ENCODE assay signal across 8 mouse cellular contexts in genomic region chr7:27329326-27329947, GRCm38 (mm10). TPM values are rescaled to one million over a fixed set of nuclear protein-coding genes. Genes with fewer than 3 reads are reported as not detected.
A peak's percentile ranks its signal among the peaks of the same experiment; 100 is the strongest.
DNase-seq lines count a peak whose midpoint lies in the region; ATAC-seq and TF ChIP-seq lines count a peak whose summit lies in the region.

No protein-coding gene starts in this region.

- H3K27ac ChIP-seq in CH12.LX (ENCODE audit: insufficient read depth, low read depth), result 0 out of 2 replicates have a peak overlapping the region, but pooled peaks have one; percentile 18
- H3K27ac ChIP-seq in forebrain, embryonic 14.5 days (ENCODE audit: low read depth, low read length), result no peak overlapping the region
- H3K27ac ChIP-seq in layer of hippocampus, adult 2 months, result no peak overlapping the region
- no peak overlapping the region; the same call in 1 of the 2 replicates for H3K27ac ChIP-seq in lung, embryonic 16.5 days (ENCODE audit: low read length)
- H3K27ac ChIP-seq in olfactory bulb, adult 2 months (ENCODE audit: insufficient read depth, low read depth, low read length), result no peak overlapping the region

- DNase-seq in CH12.LX (ENCODE audit: extremely low read depth), result peak; percentile 81
- peak; percentile 81 for DNase-seq in brain, embryonic 14.5 days (ENCODE audit: low read depth)
- DNase-seq in forebrain, embryonic 14.5 days (ENCODE audit: low spot score), result peak; percentile 84
- peak; percentile 90 for DNase-seq in heart, postnatal 4 days
- peak; percentile 66 to 82 for DNase-seq in layer of hippocampus, adult 2 months (ENCODE audit: low spot score in 2 of 2)
- DNase-seq in thymus, postnatal 10 days (ENCODE audit: low spot score in 2 of 2), result peak; percentile 76 to 94

- H3K9ac ChIP-seq in CH12.LX (ENCODE audit: insufficient read depth, low read depth), result peak overlapping the region; percentile 8; the same call in 1 of the 2 replicates
- no peak overlapping the region for H3K9ac ChIP-seq in forebrain, embryonic 14.5 days (ENCODE audit: low read length)
- H3K9ac ChIP-seq in lung, embryonic 16.5 days (ENCODE audit: low read length), result peak overlapping the region; percentile 64

- dilution Hi-C loops in CH12.LX (cut with MboI; ENCODE audit: extremely low pct_ligation_motif_present, extremely low pct_unique_long_range_greater_than_20kb, low sequenced_read_pairs), result no loop called here

- peak; percentile 61 for TF ChIP-seq RAD21 in CH12.LX (IDR thresholded peaks at IDR 0.05; ENCODE audit: low read depth, low read length)

- peaks cover 4 to 37% of the 10 kb centered on the region in 2 experiments for H3K4me1 ChIP-seq in CH12.LX (ENCODE audit: control insufficient read depth in 1 of 2, insufficient read depth in 2 of 2)
- H3K4me1 ChIP-seq in forebrain, embryonic 14.5 days (ENCODE audit: control insufficient read depth, insufficient read depth, low read length), result peaks cover 14% of the 10 kb centered on the region
- H3K4me1 ChIP-seq in lung, embryonic 16.5 days (replicated peaks; ENCODE audit: control insufficient read depth, insufficient read depth, low read length), result peaks cover 50% of the 10 kb centered on the region
- H3K4me1 ChIP-seq in olfactory bulb, adult 2 months (ENCODE audit: control insufficient read depth, insufficient read depth, low read length), result peaks cover 53% of the 10 kb centered on the region

- H3K36me3 ChIP-seq in CH12.LX (replicated peaks in 1 of 2; ENCODE audit: control insufficient read depth in 1 of 2, insufficient read depth in 1 of 2, low read length in 1 of 2), result no peaks in the 10 kb centered on the region
- 0 out of 2 replicates have a peak, but pooled peaks cover 2% of the 10 kb centered on the region for H3K36me3 ChIP-seq in forebrain, embryonic 14.5 days (ENCODE audit: control insufficient read depth, insufficient read depth, low read length)
- H3K36me3 ChIP-seq in lung, embryonic 16.5 days (ENCODE audit: control insufficient read depth, insufficient read depth, low read length), result 0 out of 2 replicates have a peak, but pooled peaks cover 5% of the 10 kb centered on the region

- WGBS in forebrain, embryonic 14.5 days, result 5% methylated on average over 45 of the region's 45 CpGs
- 4% methylated on average over 45 of the region's 45 CpGs for WGBS in lung, embryonic 16.5 days
- WGBS in olfactory bulb, adult 2 months, result 12% methylated on average over 45 of the region's 45 CpGs

- H3K4me2 ChIP-seq in CH12.LX (ENCODE audit: insufficient read depth, low read depth, poor library complexity, severe bottlenecking), result peak overlapping the region; percentile 79
- H3K4me2 ChIP-seq in forebrain, embryonic 14.5 days (ENCODE audit: low read length), result peak overlapping the region; percentile 45; the same call in 1 of the 2 replicates
- H3K4me2 ChIP-seq in lung, embryonic 16.5 days (ENCODE audit: low read depth, low read length), result peak overlapping the region; percentile 94

- in situ Hi-C loops in CH12.LX (cut with MboI; ENCODE audit: low pct_ligation_motif_present, low pct_unique_long_range_greater_than_20kb, low sequenced_read_pairs), result no loop called here

- TF ChIP-seq CTCF in CH12.LX (conservative IDR thresholded peaks at IDR 0.05 in 1 of 2, IDR thresholded peaks at IDR 0.05 in 1 of 2; ENCODE audit: low read depth in 2 of 2, low read length in 2 of 2), result peak; percentile 29 to 86
- TF ChIP-seq CTCF in brain, embryonic 14.5 days (IDR thresholded peaks at IDR 0.05; ENCODE audit: borderline replicate concordance, extremely low read depth, insufficient read depth, insufficient read length), result peak; percentile 79
- peak; percentile 87 for TF ChIP-seq CTCF in layer of hippocampus, adult 2 months (conservative IDR thresholded peaks at IDR 0.05)
- TF ChIP-seq CTCF in olfactory bulb, adult 2 months (IDR thresholded peaks at IDR 0.05; ENCODE audit: insufficient read depth, low read depth, low read length), result peak; percentile 54

- TF ChIP-seq EP300 in CH12.LX (IDR thresholded peaks at IDR 0.05; ENCODE audit: low read length), result no peak

- ATAC-seq in forebrain, embryonic 14.5 days, result peak; percentile 41
- peak; percentile 4 for ATAC-seq in lung, embryonic 16.5 days (ENCODE audit: low read depth)

- TF ChIP-seq POLR2A in CH12.LX (IDR thresholded peaks at IDR 0.05; ENCODE audit: low read depth, low read length), result peak; percentile 46; the same call in 1 of the 2 replicates
- no peak for TF ChIP-seq POLR2A in brain, embryonic 14.5 days (IDR thresholded peaks at IDR 0.05; ENCODE audit: borderline replicate concordance, extremely low read depth, insufficient read depth, insufficient read length, poor library complexity, severe bottlenecking)
- TF ChIP-seq POLR2A in olfactory bulb, adult 2 months (IDR thresholded peaks at IDR 0.05; ENCODE audit: insufficient read depth, low read depth, low read length), result no peak

- H3K27me3 ChIP-seq in CH12.LX (replicated peaks), result peaks cover 27% of the 10 kb centered on the region
- H3K27me3 ChIP-seq in forebrain, embryonic 14.5 days (replicated peaks; ENCODE audit: control insufficient read depth, insufficient read depth, low read length), result peaks cover 86% of the 10 kb centered on the region
- peaks cover 29% of the 10 kb centered on the region for H3K27me3 ChIP-seq in lung, embryonic 16.5 days (ENCODE audit: control insufficient read depth, insufficient read depth, low read depth, low read length)

- H3K79me2 ChIP-seq in CH12.LX (replicated peaks; ENCODE audit: control insufficient read depth, extremely low read depth, insufficient read depth, poor library complexity, severe bottlenecking), result no peaks in the 10 kb centered on the region

- no peaks in the 10 kb centered on the region for H3K9me3 ChIP-seq in CH12.LX (replicated peaks; ENCODE audit: low read length)
- H3K9me3 ChIP-seq in forebrain, embryonic 14.5 days (replicated peaks; ENCODE audit: control insufficient read depth, low read length), result no peaks in the 10 kb centered on the region
- H3K9me3 ChIP-seq in lung, embryonic 16.5 days (ENCODE audit: control insufficient read depth, low read length), result no peaks in the 10 kb centered on the region

- H3K4me3 ChIP-seq in CH12.LX (replicated peaks in 1 of 3; ENCODE audit: low read depth in 2 of 3, low read length in 2 of 3, poor library complexity in 1 of 3), result peak overlapping the region; percentile 16 to 45 (median 34)
- peak overlapping the region; percentile 13; the same call in 1 of the 2 replicates for H3K4me3 ChIP-seq in forebrain, embryonic 14.5 days (ENCODE audit: low read depth, low read length)
- H3K4me3 ChIP-seq in layer of hippocampus, adult 2 months, result peak overlapping the region; percentile 39
- peak overlapping the region; percentile 73 for H3K4me3 ChIP-seq in lung, embryonic 16.5 days (ENCODE audit: low read length)
- peak overlapping the region; percentile 13; the same call in 1 of the 2 replicates for H3K4me3 ChIP-seq in olfactory bulb, adult 2 months (ENCODE audit: insufficient read depth, low read depth, low read length)

TF ChIP-seq in CH12.LX, 34 proteins besides CTCF, POLR2A, EP300 and RAD21 (continues in another document):
- TF ChIP-seq E2F4 (IDR thresholded peaks at IDR 0.05; ENCODE audit: insufficient replicate concordance, low read depth, low read length) (no peak), TBP (conservative IDR thresholded peaks at IDR 0.05; ENCODE audit: low read depth, low read length) (0 out of 2 replicates have a peak, but pooled peaks have one; percentile 33), ELF1 (IDR thresholded peaks at IDR 0.05; ENCODE audit: low read depth, low read length) (peak; percentile 64), USF2 (conservative IDR thresholded peaks at IDR 0.05; ENCODE audit: low read depth, low read length) (no peak), HCFC1 (IDR thresholded peaks at IDR 0.05; ENCODE audit: low read depth, low read length) (peak; percentile 36; the same call in 1 of the 2 replicates), BHLHE40 (IDR thresholded peaks at IDR 0.05; ENCODE audit: low read depth, low read length) (peak; percentile 63), NRF1 (IDR thresholded peaks at IDR 0.05; ENCODE audit: low read depth, low read length) (no peak), ZNF384 (IDR thresholded peaks at IDR 0.05; ENCODE audit: low read depth, low read length) (no peak), CHD1 (IDR thresholded peaks at IDR 0.05; ENCODE audit: low read depth, low read length) (no peak)

RNA-seq across cellular contexts. Expression of gene Ltbp4, which starts 8.1 kb away (rescaled TPM):
- total RNA-seq in CH12.LX (2012; rRNA removed) (1.8 and 2.6 TPM in 2 replicates), CH12.LX (2014; rRNA removed) (0.16 and 0.43 TPM in 2 replicates)
- polyA plus RNA-seq in CH12.LX (2012; ENCODE audit: insufficient read length, low read depth), result 1.2 and 1.5 TPM in 2 replicates
- 24.3 and 24.4 TPM in 2 replicates for polyA plus RNA-seq in brain, embryonic 14.5 days (2012; rRNA removed)
- 8.0 and 11.0 TPM in 2 replicates for polyA plus RNA-seq in forebrain, embryonic 14.5 days (2014; fragmentation: Nextera tagmentation; extraction: Ambion mirVana)
- total RNA-seq in heart, postnatal 4 days (2021), result 100 to 1,000 TPM; 238 to 255 TPM
- 10 to 100 TPM; 54.5 to 54.8 TPM for total RNA-seq in layer of hippocampus, adult 2 months (2021)
- 107 and 127 TPM in 2 replicates for polyA plus RNA-seq in lung, embryonic 16.5 days (2015; fragmentation: Nextera tagmentation; extraction: Ambion mirVana)
- not detected in 2 replicates for polyA plus RNA-seq in olfactory bulb, adult 2 months (2012; ENCODE audit: insufficient read depth, insufficient read length, low replicate concordance, missing spikeins)

RNA-seq across cellular contexts. Expression of gene Shkbp1, which starts 26.4 kb away (rescaled TPM):
- total RNA-seq in CH12.LX (2012; rRNA removed) (26.2 and 30.8 TPM in 2 replicates), CH12.LX (2014; rRNA removed) (17.7 and 23.3 TPM in 2 replicates)
- polyA plus RNA-seq in CH12.LX (2012; ENCODE audit: insufficient read length, low read depth), result 50.0 and 62.8 TPM in 2 replicates
- 142 and 232 TPM in 2 replicates for polyA plus RNA-seq in brain, embryonic 14.5 days (2012; rRNA removed)
- polyA plus RNA-seq in forebrain, embryonic 14.5 days (2014; fragmentation: Nextera tagmentation; extraction: Ambion mirVana), result 52.4 and 66.4 TPM in 2 replicates
- total RNA-seq in heart, postnatal 4 days (2021), result 10 to 100 TPM; 18.4 to 19.8 TPM
- total RNA-seq in layer of hippocampus, adult 2 months (2021), result 10 to 100 TPM; 29.4 to 42.9 TPM
- 43.6 and 46.2 TPM in 2 replicates for polyA plus RNA-seq in lung, embryonic 16.5 days (2015; fragmentation: Nextera tagmentation; extraction: Ambion mirVana)
- not detected in 2 replicates for polyA plus RNA-seq in olfactory bulb, adult 2 months (2012; ENCODE audit: insufficient read depth, insufficient read length, low replicate concordance, missing spikeins)

RNA-seq across cellular contexts. Expression of gene Gm20479, which starts 27.8 kb away (rescaled TPM):
- total RNA-seq in CH12.LX (2012; rRNA removed) (1.3 and 1.9 TPM in 2 replicates), CH12.LX (2014; rRNA removed) (0.95 and 2.2 TPM in 2 replicates)
- polyA plus RNA-seq in CH12.LX (2012; ENCODE audit: insufficient read length, low read depth), result 1.2 and 2.8 TPM in 2 replicates
- polyA plus RNA-seq in brain, embryonic 14.5 days (2012; rRNA removed), result 0.20 TPM in 1 of 2 replicates, not detected in the other
- polyA plus RNA-seq in forebrain, embryonic 14.5 days (2014; fragmentation: Nextera tagmentation; extraction: Ambion mirVana), result 0.38 TPM in 1 of 2 replicates, not detected in the other
- 1 to 10 TPM in 1 of 2 experiments, not detected in 1; 3.7 TPM for total RNA-seq in heart, postnatal 4 days (2021)
- total RNA-seq in layer of hippocampus, adult 2 months (2021), result not detected
- polyA plus RNA-seq in lung, embryonic 16.5 days (2015; fragmentation: Nextera tagmentation; extraction: Ambion mirVana), result 0.52 and 1.1 TPM in 2 replicates
- polyA plus RNA-seq in olfactory bulb, adult 2 months (2012; ENCODE audit: insufficient read depth, insufficient read length, low replicate concordance, missing spikeins), result not detected in 2 replicates

Comparison
In these comparisons a context has a peak if more than half of its experiments do, and no peak if none do; other contexts are left out.
1. H3K4me3 ChIP-seq: peak in every context shown above with its lines; median percentile 73 in lung, embryonic 16.5 days; 39 in layer of hippocampus, adult 2 months; 34 in CH12.LX; 13 in forebrain, embryonic 14.5 days; 13 in olfactory bulb, adult 2 months.
2. RNA of gene Shkbp1, which starts 26.4 kb away (polyA plus RNA-seq): 142 to 232 TPM in brain, embryonic 14.5 days, 50.0 to 62.8 TPM in CH12.LX, 52.4 to 66.4 TPM in forebrain, embryonic 14.5 days and 43.6 to 46.2 TPM in lung, embryonic 16.5 days; not detected in olfactory bulb, adult 2 months; every median in the first group is over 10 times any median in the second.
3. Peak in every context shown above with its lines, with median percentiles within 50 percentile points of each other: DNase-seq, H3K4me2 ChIP-seq and CTCF ChIP-seq.